Mouse (Mus musculus) heart, embryonic 10.5 days (tissue): ENCODE measurements at regions not wholly inside any gene's neighbourhood (a gene's known extent, or its start where the extent isn't known, plus 50 kb on each side); places are given as distances from the start of the nearest gene placed in this dataset.

Experiments used
- DNase-seq: peaks from one replicate; pipeline ENCODE4 v3.0.0-alpha.2; 2017; ENCODE audit warnings: low spot score
- H3K27ac ChIP-seq: fragments of 300-500 bp; sonication (generic); 2 replicates; pipeline ENCODE4 v1.5.1; 2016; ENCODE audit warnings: mild to moderate bottlenecking
- H3K27me3 ChIP-seq: fragments of 300-500 bp; sonication (generic); 2 replicates; pipeline ENCODE4 v1.6.1; 2016; ENCODE audit warnings: mild to moderate bottlenecking; ENCODE audit not compliant: poor library complexity, insufficient read depth, severe bottlenecking
- H3K36me3 ChIP-seq: fragments of 300-500 bp; sonication (generic); 2 replicates; pipeline ENCODE4 v1.6.1; 2016; ENCODE audit warnings: mild to moderate bottlenecking, moderate library complexity
- H3K4me1 ChIP-seq: fragments of 300-500 bp; sonication (generic); 2 replicates; pipeline ENCODE4 v1.6.1; 2016; ENCODE audit warnings: mild to moderate bottlenecking
- H3K4me3 ChIP-seq: fragments of 300-500 bp; sonication (generic); 2 replicates; pipeline ENCODE4 v1.5.1; 2016; ENCODE audit warnings: mild to moderate bottlenecking, moderate library complexity
- H3K9me3 ChIP-seq: fragments of 300-500 bp; sonication (generic); 2 replicates; pipeline ENCODE4 v1.6.1; 2016; ENCODE audit warnings: mild to moderate bottlenecking, moderate library complexity
- WGBS: fragments of 180-500 bp; shearing (Covaris S2); methylation state at CpG from one replicate; pipeline ENCODE4 v1.1.7; 2016; 5-methylcytosine and 5-hydroxymethylcytosine counted together

DNA sequence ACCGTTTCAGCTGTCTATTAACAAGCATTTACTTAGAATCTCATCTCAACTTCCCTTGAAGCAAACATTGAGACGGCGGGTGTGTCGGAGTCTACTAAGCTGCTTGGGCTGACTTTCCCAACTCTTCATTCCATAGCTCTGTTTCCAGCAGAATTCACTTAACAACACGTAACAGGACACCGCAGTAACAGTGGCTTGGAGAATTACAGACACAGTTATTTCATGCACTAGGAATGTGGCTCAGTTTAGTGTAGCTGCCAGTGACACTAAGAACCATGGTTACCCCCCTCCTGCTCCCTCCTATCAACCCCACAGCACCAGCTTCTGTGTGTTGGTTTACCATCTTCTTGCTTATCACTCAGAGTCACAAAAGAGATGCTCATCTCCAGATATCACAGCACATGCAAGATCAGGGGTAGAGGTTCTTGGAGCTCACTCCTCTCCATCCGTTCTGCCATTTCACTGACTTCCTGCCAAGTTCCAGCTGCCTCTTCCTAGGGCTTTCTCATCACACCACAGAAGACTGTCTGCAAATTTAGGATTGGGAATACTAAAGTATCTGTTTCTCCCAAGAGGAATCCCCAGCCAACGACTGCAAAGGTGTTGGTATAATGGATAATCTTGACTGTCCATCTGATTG is 90.7 kb downstream of the Banf2 start:
- no peaks in the 10 kb centered on the region for H3K36me3 ChIP-seq
- no peak overlapping the region for H3K4me3 ChIP-seq
- WGBS: 71% methylated on average over 8 of the region's 8 CpGs
- DNase-seq: no peak
- H3K4me1 ChIP-seq: no peaks in the 10 kb centered on the region
- no peak overlapping the region for H3K27ac ChIP-seq
- H3K9me3 ChIP-seq: no peaks in the 10 kb centered on the region
- H3K27me3 ChIP-seq: no peaks in the 10 kb centered on the region; the same call in 1 of the 2 replicates

DNA sequence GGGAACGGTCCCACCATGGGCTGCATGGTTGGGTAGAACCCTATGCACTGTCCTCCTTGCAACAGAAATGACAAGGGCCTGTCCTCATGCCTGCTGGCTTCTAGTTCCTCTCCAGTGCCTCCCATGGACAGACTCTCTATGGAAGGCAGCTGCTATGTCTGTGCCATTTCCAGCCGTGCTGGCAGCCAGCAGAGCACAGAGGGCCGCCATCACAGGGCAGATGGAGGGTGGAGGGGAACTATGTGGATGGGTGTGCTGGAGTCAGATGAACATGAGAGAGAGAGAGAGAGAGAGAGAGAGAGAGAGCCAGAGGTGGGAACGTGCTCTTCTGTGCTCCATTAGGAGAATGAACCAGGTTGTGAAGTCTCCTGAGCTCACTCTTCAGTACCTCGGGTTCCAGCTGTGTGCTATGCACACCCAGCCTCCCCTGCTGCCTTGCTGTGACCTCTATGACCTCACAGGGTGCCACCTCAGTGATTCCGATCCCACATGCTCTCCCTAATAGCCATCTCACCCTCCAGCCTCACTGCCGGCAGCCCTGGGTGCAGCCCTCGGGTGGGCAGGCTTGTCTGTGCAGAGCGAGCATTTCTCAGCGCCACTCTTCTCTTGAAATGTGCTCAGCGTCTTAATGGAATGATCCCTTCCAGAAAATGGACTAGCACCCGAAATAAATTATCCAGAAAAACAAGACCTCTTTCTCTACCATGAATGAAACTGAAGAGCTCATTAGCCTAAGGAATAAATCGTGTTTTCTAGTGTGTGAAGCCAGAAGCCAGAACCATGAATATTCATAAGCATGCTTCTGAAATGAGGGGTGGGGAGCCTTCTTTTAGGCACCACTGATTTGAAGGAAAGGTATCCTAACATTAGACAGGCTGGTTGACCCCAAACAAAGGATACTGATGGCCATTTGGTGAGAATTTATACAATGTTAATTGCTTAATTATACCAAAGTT is 94.5 kb downstream of the Banf2 start:
- 75% methylated on average over 13 of the region's 13 CpGs for WGBS
- Histone ChIP-seq H3K4me1 (no peaks in the 10 kb centered on the region), H3K4me3 (no peak overlapping the region), H3K36me3 (no peaks in the 10 kb centered on the region), H3K27ac (no peak overlapping the region), H3K27me3 (no peaks in the 10 kb centered on the region; the same call in 1 of the 2 replicates), H3K9me3 (no peaks in the 10 kb centered on the region)
- DNase-seq: no peak

DNA sequence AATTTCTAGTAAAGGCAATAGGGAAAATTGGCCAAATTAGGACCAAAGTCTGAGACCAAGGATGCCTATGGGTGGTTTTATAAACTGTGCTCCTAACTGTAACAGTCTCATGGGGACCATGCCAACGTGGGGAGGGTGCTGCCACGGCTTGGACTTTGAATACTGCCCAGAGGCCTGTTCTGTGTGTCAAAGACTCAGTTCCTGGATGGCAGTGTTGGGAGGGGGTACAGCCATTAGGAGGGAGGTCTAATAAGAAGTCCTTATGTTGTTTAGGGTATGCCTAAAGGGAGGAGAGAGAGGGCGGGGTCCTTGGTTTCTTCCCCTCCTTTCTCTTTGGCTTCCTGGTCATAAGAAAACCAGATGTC is 95.2 kb downstream of the Banf2 start:
- Histone ChIP-seq H3K9me3 (no peaks in the 10 kb centered on the region), H3K4me3 (no peak overlapping the region), H3K4me1 (no peaks in the 10 kb centered on the region), H3K27me3 (no peaks in the 10 kb centered on the region; the same call in 1 of the 2 replicates), H3K36me3 (no peaks in the 10 kb centered on the region), H3K27ac (no peak overlapping the region)
- no peak for DNase-seq
- WGBS: 92% methylated on average over 3 of the region's 3 CpGs

DNA sequence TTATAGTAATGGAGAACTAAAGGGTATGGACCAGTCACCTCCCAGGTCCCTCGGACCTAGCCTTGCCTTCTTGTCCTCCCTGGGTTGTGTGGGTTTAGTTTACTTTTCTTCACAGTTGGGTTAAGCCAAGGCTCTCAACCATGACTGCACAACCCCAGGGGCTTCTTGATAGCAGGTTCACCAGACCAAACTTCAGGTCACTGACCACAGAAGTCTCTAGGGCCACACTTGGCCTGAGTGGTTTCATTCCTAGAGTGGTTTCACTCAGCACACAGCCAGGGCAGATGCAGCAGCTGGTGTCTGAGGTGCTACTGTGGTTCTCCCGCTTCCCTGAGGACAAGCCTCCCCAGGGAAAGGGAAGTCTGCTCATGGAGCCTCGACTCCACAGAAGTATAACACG is 95.7 kb downstream of the Banf2 start:
- H3K27me3 ChIP-seq: no peaks in the 10 kb centered on the region; the same call in 1 of the 2 replicates
- no peaks in the 10 kb centered on the region for H3K4me1 ChIP-seq
- H3K36me3 ChIP-seq: no peaks in the 10 kb centered on the region
- DNase-seq: no peak
- H3K27ac ChIP-seq: no peak overlapping the region
- no peak overlapping the region for H3K4me3 ChIP-seq
- H3K9me3 ChIP-seq: no peaks in the 10 kb centered on the region
- WGBS: 77% methylated on average over 4 of the region's 4 CpGs

DNA sequence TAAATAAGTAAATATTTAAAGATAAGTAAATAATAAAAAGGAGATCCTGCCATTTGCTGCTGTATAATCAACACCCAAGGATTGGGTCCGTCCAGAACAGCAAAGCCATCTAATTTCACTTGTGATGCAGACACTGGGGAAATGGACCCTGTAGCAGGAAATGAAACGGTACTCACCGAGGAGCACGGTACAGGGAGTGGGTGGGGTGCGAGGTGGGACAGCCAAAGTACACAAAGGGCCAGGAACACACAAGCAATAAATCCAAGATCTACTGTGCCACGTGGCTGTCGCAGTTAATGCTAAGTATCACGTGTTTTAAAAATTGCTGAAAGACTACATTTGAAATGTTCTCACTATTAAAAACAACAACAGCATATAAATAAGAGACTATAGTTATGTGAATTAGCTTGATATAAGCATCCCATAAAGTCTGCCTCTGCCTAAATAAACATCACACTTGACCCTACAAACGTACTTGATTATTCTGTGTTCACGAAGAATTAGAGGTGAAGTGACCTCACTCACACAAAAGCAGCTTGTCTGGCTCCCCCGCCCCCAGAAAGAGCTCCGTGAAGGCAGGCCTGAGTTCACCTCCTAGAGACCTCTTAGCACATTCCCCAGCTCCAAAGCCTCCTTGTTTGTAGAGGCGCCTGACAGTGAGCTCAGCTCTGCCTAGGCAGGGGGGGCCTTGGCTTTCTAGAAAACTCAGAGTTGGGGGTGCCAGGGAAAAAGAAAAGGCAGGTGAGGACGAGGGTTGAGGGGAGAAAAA is 101.1 kb downstream of the Banf2 start:
- peaks cover 7% of the 10 kb centered on the region; the same call in 1 of the 2 replicates for H3K4me1 ChIP-seq
- H3K27me3 ChIP-seq: no peaks in the 10 kb centered on the region
- no peaks in the 10 kb centered on the region for H3K36me3 ChIP-seq
- WGBS: 63% methylated on average over 14 of the region's 14 CpGs
- no peak overlapping the region for H3K4me3 ChIP-seq
- H3K9me3 ChIP-seq: no peaks in the 10 kb centered on the region
- no peak for DNase-seq
- no peak overlapping the region for H3K27ac ChIP-seq

DNA sequence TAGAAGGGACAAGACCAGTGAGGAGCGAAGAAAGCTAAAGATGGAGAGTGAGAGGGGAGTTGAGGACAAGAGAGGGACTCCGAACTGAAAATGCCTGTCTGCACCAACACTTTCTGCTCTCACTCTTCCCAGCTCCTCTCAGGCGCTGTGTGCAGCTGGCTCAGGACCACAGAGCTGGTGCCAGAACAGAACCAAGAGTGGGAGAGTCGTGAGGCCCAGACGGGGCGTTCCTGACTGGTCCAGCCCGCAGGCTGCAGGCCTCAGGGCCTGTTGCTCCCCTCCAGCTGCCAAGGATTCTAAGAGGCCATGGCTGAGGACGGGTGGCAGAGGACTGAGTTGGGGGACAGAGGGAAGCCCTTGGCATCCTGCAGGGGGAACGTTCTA is 101.7 kb downstream of the Banf2 start:
- Histone ChIP-seq H3K27me3 (no peaks in the 10 kb centered on the region), H3K4me3 (no peak overlapping the region), H3K36me3 (no peaks in the 10 kb centered on the region), H3K4me1 (peaks cover 11% of the 10 kb centered on the region), H3K27ac (peak overlapping the region; percentile 30; the same call in 1 of the 2 replicates), H3K9me3 (no peaks in the 10 kb centered on the region)
- no peak for DNase-seq
- WGBS: 70% methylated on average over 9 of the region's 9 CpGs

DNA sequence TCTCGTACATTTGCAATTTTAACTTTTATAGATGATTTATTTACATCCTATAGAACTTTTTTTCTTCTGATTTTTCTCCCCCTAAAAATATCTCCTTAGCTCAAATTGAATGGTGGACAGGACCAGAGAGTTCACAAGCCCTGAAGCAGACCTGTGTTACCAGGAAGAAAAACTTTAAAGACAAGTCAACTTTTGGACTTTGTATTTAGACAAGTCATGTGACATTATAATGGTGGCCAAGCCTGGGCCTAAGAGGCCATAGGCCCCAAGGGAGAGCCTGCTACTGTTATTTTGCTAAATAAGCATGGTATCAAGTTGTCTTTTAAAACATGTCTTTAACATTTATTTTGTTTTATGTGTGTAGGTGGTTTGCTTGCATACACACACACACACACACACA is 102.7 kb downstream of the Banf2 start:
- Histone ChIP-seq H3K36me3 (no peaks in the 10 kb centered on the region), H3K4me3 (no peak overlapping the region), H3K4me1 (peaks cover 12% of the 10 kb centered on the region), H3K27ac (no peak overlapping the region), H3K27me3 (no peaks in the 10 kb centered on the region), H3K9me3 (no peaks in the 10 kb centered on the region)
- 84% methylated on average over 1 of the region's 1 CpGs for WGBS
- DNase-seq: no peak

DNA sequence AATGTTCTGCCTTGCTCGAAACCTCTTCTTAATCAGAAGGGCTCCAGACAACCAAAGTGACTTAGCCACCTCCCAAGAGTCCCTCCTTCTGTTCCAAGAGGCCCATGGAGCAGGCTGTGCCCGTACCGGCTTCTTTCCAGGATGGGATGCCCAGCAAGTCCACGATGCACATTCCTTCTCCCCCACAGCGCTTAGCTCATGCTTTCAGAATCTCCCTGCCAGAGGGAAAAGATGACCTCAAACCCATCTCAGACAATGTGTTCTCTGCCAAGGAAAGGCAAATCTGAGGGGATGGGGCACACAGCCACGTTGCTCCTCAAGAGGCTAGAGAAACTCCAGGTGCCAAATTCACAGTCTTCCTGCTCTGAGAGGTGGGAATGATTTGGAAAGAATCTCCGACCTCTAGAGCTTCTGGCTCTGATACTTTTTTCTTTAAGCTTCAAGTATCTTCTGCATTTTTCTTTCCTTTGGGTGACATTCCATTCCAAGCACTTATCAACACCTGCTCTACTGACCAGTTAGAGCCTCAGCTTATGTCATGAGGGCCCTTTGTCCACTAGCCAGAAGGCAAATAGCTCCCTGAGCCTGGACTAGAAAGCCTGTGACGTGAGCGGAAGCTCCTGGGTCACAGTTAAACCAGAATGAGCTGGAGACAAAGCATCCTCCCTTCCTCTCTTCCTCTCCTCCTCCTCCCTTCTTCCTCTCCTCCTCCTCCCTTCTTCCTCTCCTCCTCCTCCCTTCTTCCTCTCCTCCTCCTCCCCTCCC is 110.9 kb downstream of the Banf2 start:
- no peak overlapping the region for H3K27ac ChIP-seq
- WGBS: 70% methylated on average over 9 of the region's 9 CpGs

DNA sequence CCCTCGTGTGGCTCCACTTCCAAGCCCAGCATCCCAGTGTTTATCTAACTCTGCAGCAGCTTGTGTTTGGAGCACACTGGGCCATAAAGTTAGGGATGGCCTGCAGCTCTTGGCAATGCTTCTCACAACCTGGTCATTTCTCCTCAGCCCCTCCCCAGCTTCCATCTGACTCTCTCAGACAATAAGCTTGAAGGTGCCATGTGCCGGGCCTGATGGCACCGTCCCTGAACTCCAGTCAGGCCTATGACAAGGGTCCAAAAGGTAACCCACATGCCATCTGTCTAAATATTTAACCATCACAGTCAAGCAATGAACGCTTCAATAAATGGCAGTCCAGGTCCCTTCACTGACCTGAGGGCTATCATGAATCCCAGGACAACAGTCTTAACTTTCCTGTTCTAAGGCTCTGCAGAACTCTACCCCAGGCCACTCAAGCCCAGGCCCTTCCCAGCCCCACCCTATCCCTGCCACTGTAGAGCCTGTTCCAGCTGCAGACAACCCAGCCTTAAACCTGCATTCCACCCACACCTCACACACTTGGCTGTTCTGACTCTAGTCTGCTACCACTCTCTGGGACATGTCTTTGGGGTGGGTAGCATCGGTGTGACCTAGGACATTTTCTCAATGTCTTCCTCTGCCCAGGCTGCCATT is 111.8 kb downstream of the Banf2 start:
- DNase-seq: no peak
- 84% methylated on average over 5 of the region's 5 CpGs for WGBS

More for the DNA sequence above, 110.9 kb downstream of the Banf2 start:
- Histone ChIP-seq H3K9me3 (no peaks in the 10 kb centered on the region), H3K4me3 (no peak overlapping the region), H3K4me1 (peaks cover 12% of the 10 kb centered on the region), H3K27me3 (no peaks in the 10 kb centered on the region), H3K36me3 (no peaks in the 10 kb centered on the region)
- DNase-seq: no peak

DNA sequence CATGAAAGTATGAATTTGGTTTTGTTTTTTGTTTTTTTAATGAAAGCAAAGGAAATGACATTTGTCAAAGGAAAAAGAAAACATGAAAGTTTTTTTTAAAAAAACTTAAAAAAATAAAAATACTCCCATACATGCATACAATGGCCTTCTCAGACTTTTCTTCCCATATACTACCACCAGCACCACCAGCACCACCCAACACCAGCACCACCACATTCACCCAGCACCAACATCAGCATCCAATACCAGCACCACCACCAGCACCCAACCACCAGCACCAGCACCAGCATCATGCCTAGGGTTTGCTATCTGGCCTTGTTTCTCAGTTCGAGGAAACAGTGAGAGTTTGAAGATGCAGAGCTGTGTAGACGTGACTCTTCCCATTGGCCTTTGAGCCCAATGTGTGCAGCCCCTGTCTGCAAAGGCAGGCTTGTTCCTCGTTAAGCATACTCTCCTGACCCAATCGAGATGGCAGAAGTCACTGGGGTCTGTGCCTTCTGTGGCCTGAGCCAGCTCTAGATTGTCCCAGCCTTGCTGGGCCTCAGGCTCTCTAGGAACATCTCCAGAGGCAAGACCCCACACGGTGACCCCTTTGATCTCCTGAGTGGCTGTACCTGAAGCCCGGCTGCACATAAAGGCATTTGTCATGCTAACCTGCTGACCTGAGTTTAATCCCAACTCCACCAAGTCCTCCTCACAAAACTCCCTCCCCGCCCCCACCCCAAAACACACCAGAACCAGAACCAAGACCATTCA is 113.8 kb upstream of the Mgme1 start:
- Histone ChIP-seq H3K9me3 (no peaks in the 10 kb centered on the region), H3K27me3 (peaks cover 41% of the 10 kb centered on the region; the same call in 1 of the 2 replicates), H3K4me3 (no peak overlapping the region), H3K36me3 (no peaks in the 10 kb centered on the region), H3K4me1 (peaks cover 17% of the 10 kb centered on the region), H3K27ac (no peak overlapping the region)
- 49% methylated on average over 7 of the region's 7 CpGs for WGBS
- no peak for DNase-seq

More for the DNA sequence above, 111.8 kb downstream of the Banf2 start:
- H3K27me3 ChIP-seq: no peaks in the 10 kb centered on the region
- no peaks in the 10 kb centered on the region for H3K36me3 ChIP-seq
- no peak overlapping the region for H3K27ac ChIP-seq
- peaks cover 7% of the 10 kb centered on the region for H3K4me1 ChIP-seq
- no peaks in the 10 kb centered on the region for H3K9me3 ChIP-seq
- no peak overlapping the region for H3K4me3 ChIP-seq

DNA sequence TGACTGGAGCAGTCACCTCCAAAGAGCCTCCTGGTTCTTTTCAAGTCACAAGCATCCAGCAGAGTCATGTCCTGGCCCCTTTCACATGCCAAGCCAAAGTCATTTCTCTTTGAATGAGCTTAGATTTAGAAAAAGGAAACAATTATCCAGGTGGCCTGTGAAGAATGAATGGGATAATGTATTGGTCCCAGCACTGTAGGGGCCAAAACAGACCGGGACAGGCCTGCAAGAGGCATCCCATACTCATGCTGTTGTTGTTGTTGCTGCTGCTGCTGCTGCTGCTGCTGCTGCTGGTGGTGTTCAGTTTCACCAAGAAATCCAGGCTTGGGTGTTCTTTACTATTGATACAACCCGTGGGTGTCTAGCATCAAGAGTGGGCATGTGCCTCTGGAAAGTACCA is 113.1 kb upstream of the Mgme1 start:
- DNase-seq: no peak
- Histone ChIP-seq H3K27me3 (peaks cover 41% of the 10 kb centered on the region; the same call in 1 of the 2 replicates), H3K27ac (no peak overlapping the region), H3K4me1 (peaks cover 17% of the 10 kb centered on the region), H3K36me3 (no peaks in the 10 kb centered on the region), H3K4me3 (no peak overlapping the region), H3K9me3 (no peaks in the 10 kb centered on the region)
- 22% methylated on average over 2 of the region's 2 CpGs for WGBS
